Mouse (Mus musculus): ENCODE results near the gene Cracr2b.

- no peak for TF ChIP-seq CTCF (IDR thresholded peaks at IDR 0.05; ENCODE audit: low read depth)
- TF ChIP-seq EP300 (IDR thresholded peaks at IDR 0.05; ENCODE audit: low read depth) = no peak
These were observed 3.8 kb downstream of the Cracr2b start for GRCm38 (mm10) chr7:141464603-141465201.
